Mouse (Mus musculus) gastrocnemius, postnatal 36 days (tissue): ENCODE data around the gene Cstad. TPM values are rescaled to one million over a fixed set of nuclear protein-coding genes. Genes with fewer than 3 reads are reported as not detected.

Source experiments
- DNase-seq, 2 experiments: peaks; one replicate each; pipeline ENCODE4 v3.0.0; 2022
- intact Hi-C: fragments of 180-260 bp; cut with DNase I; formaldehyde crosslinking; loops from one replicate; pipeline ENCODE4 v1.15.1; 2025
- total RNA-seq, 2 experiments: library from RNA; stranded (reverse); gene quantifications; 2 replicates each; pipeline ENCODE4 v1.2.3; 2021

The Cstad gene
- total RNA-seq, 2 experiments from 2014 or later: 2.5 to 3.4 TPM

GRCm38 (mm10) chr2:30592951-30593350, 1.9 kb upstream of the Cstad start:
- intact Hi-C loops: loop anchor here (5.0 kb wide), 2 partner anchors 41 to 121 kb away; partner anchors contain the start of gene Ier5l
- DNase-seq: no peak

- intact Hi-C loops: loop anchor here (5.0 kb wide), 2 partner anchors 41 to 121 kb away; partner anchors contain the start of gene Ier5l
Observed at GRCm38 (mm10) chr2:30593636-30594310, 1.1 kb upstream of the Cstad start.

GRCm38 (mm10) chr2:30595796-30596195, 956 bp downstream of the Cstad start:
- intact Hi-C loops: loop anchor here (5.0 kb wide), 3 partner anchors 62 to 158 kb away; no protein-coding TSS in a partner anchor
- DNase-seq: no peak

More at GRCm38 (mm10) chr2:30593636-30594310, 1.1 kb upstream of the Cstad start:
- peak in 1 of 2 experiments; percentile 27 for DNase-seq

- peak in 1 of 2 experiments; percentile 14 for DNase-seq
- intact Hi-C loops: loop anchor here (5.0 kb wide), 4 partner anchors 58 to 188 kb away; no protein-coding TSS in a partner anchor
Observed at GRCm38 (mm10) chr2:30599621-30600020, 4.8 kb downstream of the Cstad start.

- intact Hi-C loops: loop anchor here (5.0 kb wide), 1 partner anchor 187 kb away; no protein-coding TSS in a partner anchor
- peak; percentile 49 to 64 for DNase-seq
Observed at GRCm38 (mm10) chr2:30600291-30600690, 5.5 kb downstream of the Cstad start.

GRCm38 (mm10) chr2:30600965-30601841, 6.4 kb downstream of the Cstad start:
- intact Hi-C loops: loop anchor here (5.0 kb wide), 1 partner anchor 186 kb away; no protein-coding TSS in a partner anchor
- peak; percentile 70 to 81 for DNase-seq

GRCm38 (mm10) chr2:30602451-30602850, 7.6 kb downstream of the Cstad start:
- intact Hi-C loops: loop anchor here (5.0 kb wide), 1 partner anchor 185 kb away; no protein-coding TSS in a partner anchor
- DNase-seq: no peak

GRCm38 (mm10) chr2:30603731-30604130, 8.9 kb downstream of the Cstad start:
- intact Hi-C loops: loop anchor here (5.0 kb wide), 1 partner anchor 184 kb away; no protein-coding TSS in a partner anchor
- no peak for DNase-seq

- DNase-seq: peak; percentile 29 to 34
- intact Hi-C loops: loop anchor here (5.0 kb wide), 1 partner anchor 182 kb away; no protein-coding TSS in a partner anchor
Observed at GRCm38 (mm10) chr2:30604880-30605761, 10.3 kb downstream of the Cstad start.

GRCm38 (mm10) chr2:30605762-30606051, 10.9 kb downstream of the Cstad start:
- DNase-seq: no peak
- intact Hi-C loops: no loop called here

GRCm38 (mm10) chr2:30606621-30607052, 11.8 kb downstream of the Cstad start:
- DNase-seq: no peak
- intact Hi-C loops: no loop called here

GRCm38 (mm10) chr2:30607941-30608340, 13.1 kb downstream of the Cstad start:
- DNase-seq: no peak
- intact Hi-C loops: no loop called here

- intact Hi-C loops: no loop called here
- no peak for DNase-seq
Observed at GRCm38 (mm10) chr2:30608690-30609201, 13.9 kb downstream of the Cstad start.

GRCm38 (mm10) chr2:30613574-30613973, 18.7 kb downstream of the Cstad start:
- intact Hi-C loops: no loop called here
- peak; percentile 46 to 51 for DNase-seq

- no peak for DNase-seq
- intact Hi-C loops: no loop called here
Observed at GRCm38 (mm10) chr2:30614151-30614923, 19.5 kb downstream of the Cstad start.

GRCm38 (mm10) chr2:30615869-30616268, 21.0 kb downstream of the Cstad start:
- intact Hi-C loops: loop anchor here (5.0 kb wide), 1 partner anchor 181 kb away; no protein-coding TSS in a partner anchor

GRCm38 (mm10) chr2:30616464-30616863, 21.6 kb downstream of the Cstad start:
- no peak for DNase-seq
- intact Hi-C loops: loop anchor here (5.0 kb wide), 1 partner anchor 181 kb away; no protein-coding TSS in a partner anchor

More at GRCm38 (mm10) chr2:30615869-30616268, 21.0 kb downstream of the Cstad start:
- DNase-seq: no peak

- intact Hi-C loops: loop anchor here (5.0 kb wide), 1 partner anchor 179 kb away; no protein-coding TSS in a partner anchor
- DNase-seq: no peak
Observed at GRCm38 (mm10) chr2:30618487-30619248, 23.8 kb downstream of the Cstad start.
